Mouse (Mus musculus) olfactory bulb, adult 2 months (tissue): ENCODE data around the gene Nhs. TPM values are rescaled to one million over a fixed set of nuclear protein-coding genes. Genes with fewer than 3 reads are reported as not detected.

Experiments
- H3K27ac ChIP-seq: fragments of 200-500 bp; 2 replicates; pipeline ENCODE4 v1.5.1; 2012; ENCODE audit warnings: low read depth, low read length; ENCODE audit not compliant: insufficient read depth
- H3K4me1 ChIP-seq: fragments of 200-500 bp; 2 replicates; pipeline ENCODE4 v1.6.1; 2012; ENCODE audit warnings: low read length; ENCODE audit not compliant: control insufficient read depth, insufficient read depth
- H3K4me3 ChIP-seq: fragments of 200-500 bp; 2 replicates; pipeline ENCODE4 v1.5.1; 2012; ENCODE audit warnings: mild to moderate bottlenecking, low read depth, low read length, moderate library complexity; ENCODE audit not compliant: insufficient read depth
- CTCF ChIP-seq: fragments of 200-500 bp; IDR thresholded peaks from 2 replicates; pipeline ENCODE4 v1.5.1; 2012; ENCODE audit warnings: low read depth, mild to moderate bottlenecking, low read length, moderate library complexity; ENCODE audit not compliant: insufficient read depth
- POLR2A ChIP-seq: fragments of 200-500 bp; IDR thresholded peaks from 2 replicates; pipeline ENCODE4 v1.6.1; 2012; ENCODE audit warnings: mild to moderate bottlenecking, low read depth, low read length, moderate library complexity; ENCODE audit not compliant: insufficient read depth
- WGBS: fragments of 180-500 bp; shearing (Covaris S2); methylation state at CpG from one replicate; pipeline ENCODE4 v1.1.7; 2018; 5-methylcytosine and 5-hydroxymethylcytosine counted together
- polyA plus RNA-seq: library from polyadenylated mRNA; stranded (reverse); fragments of >200 nt; gene quantifications from 2 replicates; pipeline ENCODE4 v1.2.4, GENCODE M21; 2012; ENCODE audit warnings: low replicate concordance; ENCODE audit not compliant: missing spikeins, insufficient read depth, insufficient read length

The Nhs gene
- polyA plus RNA-seq, 1 experiment = not detected

DNA sequence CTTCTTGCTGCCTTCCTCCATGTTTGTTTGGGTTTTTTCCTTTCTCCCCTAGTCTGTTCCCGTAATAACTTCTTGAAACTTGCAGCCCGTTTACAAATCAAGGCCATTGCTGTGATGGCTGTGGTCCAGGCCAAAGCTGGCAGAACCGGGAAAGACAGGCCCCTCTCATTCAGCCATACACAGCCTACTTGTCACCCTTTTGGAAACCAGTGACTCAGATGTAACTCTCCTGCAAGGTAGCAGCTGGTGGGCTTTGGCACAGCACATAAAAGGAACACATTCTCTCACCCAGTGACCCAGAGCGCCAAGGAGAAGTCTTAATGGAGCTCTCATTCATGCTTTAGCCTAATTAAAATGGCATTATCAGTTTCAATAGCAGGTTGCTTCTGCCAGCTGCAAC, 72.2 kb downstream of the Nhs start:
- 61% methylated on average over 4 of the region's 4 CpGs for WGBS
- no peak overlapping the region for H3K4me3 ChIP-seq
- no peak overlapping the region for H3K27ac ChIP-seq
- H3K4me1 ChIP-seq = no peaks in the 10 kb centered on the region
- TF ChIP-seq CTCF = no peak
- no peak for TF ChIP-seq POLR2A

DNA sequence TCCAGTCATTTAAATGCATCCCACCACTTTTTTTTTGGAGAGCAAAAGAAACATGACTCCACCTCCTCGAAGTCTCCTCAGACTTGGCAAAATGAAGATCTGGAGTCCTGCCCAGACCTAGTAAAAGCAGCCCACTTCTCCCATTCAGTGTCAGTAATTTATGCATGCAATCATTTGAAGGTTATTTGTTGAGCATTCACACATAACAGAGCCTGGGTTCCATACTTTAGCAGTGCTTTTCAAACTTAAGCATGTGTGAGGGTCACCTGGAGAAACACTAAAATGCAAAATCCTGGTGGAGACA, 73.7 kb downstream of the Nhs start:
- Histone ChIP-seq H3K4me1 (no peaks in the 10 kb centered on the region), H3K27ac (no peak overlapping the region), H3K4me3 (no peak overlapping the region)
- WGBS = 41% methylated on average over 1 of the region's 1 CpGs
- TF ChIP-seq POLR2A = no peak
- no peak for TF ChIP-seq CTCF

- H3K27ac ChIP-seq = no peak overlapping the region
- no peak overlapping the region for H3K4me3 ChIP-seq
- WGBS = 71% methylated on average over 4 of the region's 4 CpGs
- TF ChIP-seq CTCF (no peak), POLR2A (no peak)
- H3K4me1 ChIP-seq = no peaks in the 10 kb centered on the region
Observed at GRCm38 (mm10) chrX:162085062-162085896, 74.3 kb downstream of the Nhs start.

GRCm38 (mm10) chrX:162063164-162063563, 96.4 kb downstream of the Nhs start:
- no peaks in the 10 kb centered on the region for H3K4me1 ChIP-seq
- 33% methylated on average over 2 of the region's 2 CpGs for WGBS
- no peak overlapping the region for H3K4me3 ChIP-seq
- no peak for TF ChIP-seq POLR2A
- no peak for TF ChIP-seq CTCF
- no peak overlapping the region for H3K27ac ChIP-seq

GRCm38 (mm10) chrX:162055635-162056034, 103.9 kb downstream of the Nhs start:
- no peaks in the 10 kb centered on the region for H3K4me1 ChIP-seq
- no peak for TF ChIP-seq CTCF
- no peak for TF ChIP-seq POLR2A
- 75% methylated on average over 2 of the region's 2 CpGs for WGBS
- H3K27ac ChIP-seq = no peak overlapping the region
- H3K4me3 ChIP-seq = no peak overlapping the region

DNA sequence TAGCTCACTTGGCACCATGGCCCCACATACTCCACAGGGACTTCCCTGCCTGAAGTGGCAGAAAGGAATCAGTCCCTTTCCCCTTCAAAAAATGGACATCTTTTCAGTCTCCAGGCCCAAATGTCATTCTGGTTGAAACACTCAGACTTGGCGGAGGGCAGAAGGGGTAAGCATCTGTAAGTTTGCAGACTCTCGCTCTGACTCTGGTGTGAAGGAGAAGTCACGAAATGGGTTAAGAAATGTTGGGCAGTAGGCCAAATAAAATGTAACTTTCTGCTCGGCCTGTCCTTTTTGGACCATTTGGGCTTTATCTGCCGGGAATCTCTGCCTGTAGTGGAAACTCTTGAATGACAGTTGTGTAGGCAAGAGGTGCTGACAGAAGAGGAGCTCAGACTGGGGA, 106.0 kb downstream of the Nhs start:
- 75% methylated on average over 5 of the region's 5 CpGs for WGBS
- Histone ChIP-seq H3K4me1 (no peaks in the 10 kb centered on the region), H3K27ac (no peak overlapping the region), H3K4me3 (no peak overlapping the region)
- no peak for TF ChIP-seq POLR2A
- TF ChIP-seq CTCF = no peak

DNA sequence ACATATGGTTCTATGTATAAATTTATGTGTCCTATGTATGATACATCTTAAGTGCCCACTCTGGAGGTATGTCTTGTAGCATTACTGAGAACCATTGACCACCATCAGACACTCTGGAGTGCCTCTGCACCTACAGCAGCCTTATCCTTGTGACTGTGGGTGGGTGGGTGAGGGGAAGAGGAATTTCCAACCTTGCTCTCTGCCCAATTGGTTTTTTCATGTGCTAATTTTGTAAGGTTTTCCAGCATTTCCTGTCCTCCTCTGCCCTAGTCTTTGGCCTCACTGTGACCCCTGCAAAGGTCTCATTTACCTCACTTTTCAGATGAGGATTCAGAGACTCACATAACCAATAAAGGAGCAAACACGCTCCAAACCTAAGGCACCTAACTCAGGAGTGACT, 107.0 kb downstream of the Nhs start:
- no peaks in the 10 kb centered on the region for H3K4me1 ChIP-seq
- 96% methylated on average over 1 of the region's 1 CpGs for WGBS
- H3K4me3 ChIP-seq = no peak overlapping the region
- no peak overlapping the region for H3K27ac ChIP-seq
- TF ChIP-seq CTCF (no peak), POLR2A (no peak)

DNA sequence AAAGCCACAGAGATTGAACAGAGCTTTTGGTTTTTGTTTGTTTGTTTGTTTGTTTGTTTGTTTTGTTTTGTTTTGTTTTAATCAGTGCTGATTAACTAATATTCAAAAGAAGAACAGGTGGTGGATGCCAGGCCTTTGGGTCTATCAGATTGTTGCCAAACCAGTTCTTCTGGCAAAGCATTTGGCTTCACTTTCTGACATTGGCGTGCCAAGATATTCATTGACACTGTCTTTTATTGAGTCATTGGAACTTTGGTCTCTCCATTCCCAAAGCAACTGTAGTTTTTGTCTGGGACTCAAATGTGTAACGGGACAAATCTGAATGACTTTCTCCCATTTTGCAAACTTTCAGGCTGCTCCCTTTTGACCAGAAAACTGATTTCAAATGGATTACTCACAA, 109.9 kb downstream of the Nhs start:
- 75% methylated on average over 2 of the region's 2 CpGs for whole genome bisulfite sequencing
- Histone ChIP-seq H3K4me1 (no peaks in the 10 kb centered on the region), H3K4me3 (no peak overlapping the region), H3K27ac (no peak overlapping the region)
- TF ChIP-seq CTCF (no peak), POLR2A (no peak)

- WGBS = 84% methylated on average over 2 of the region's 2 CpGs
- Histone ChIP-seq H3K27ac (no peak overlapping the region), H3K4me1 (no peaks in the 10 kb centered on the region), H3K4me3 (no peak overlapping the region)
- TF ChIP-seq CTCF (no peak), POLR2A (no peak)
Observed at GRCm38 (mm10) chrX:162045527-162045926, 114.0 kb downstream of the Nhs start.
